Mouse (Mus musculus) C2C12 (cell line): Measurements from ENCODE around the gene Stpg4. TPM values are rescaled to one million over a fixed set of nuclear protein-coding genes. Genes with fewer than 3 reads are reported as not detected.

ENCODE experiments used
- H3K27me3 ChIP-seq: one replicate; pipeline ENCODE4 v1.6.1; 2011; ENCODE audit not compliant: control insufficient read depth, insufficient read depth, insufficient read length
- H3K36me3 ChIP-seq: one replicate; pipeline ENCODE4 v1.6.1; 2011; ENCODE audit not compliant: control insufficient read depth, insufficient read depth
- H3K4me3 ChIP-seq: one replicate; pipeline ENCODE4 v1.5.1; 2011; ENCODE audit warnings: mild to moderate bottlenecking, control low read depth; ENCODE audit not compliant: poor library complexity, insufficient read depth, severe bottlenecking
- H3K79me2 ChIP-seq: one replicate; pipeline ENCODE4 v1.6.1; 2011; ENCODE audit not compliant: control insufficient read depth, insufficient read depth
- H3K79me3 ChIP-seq: one replicate; pipeline ENCODE4 v1.6.1; 2011; ENCODE audit warnings: low read depth, control low read depth
- H3ac ChIP-seq: one replicate; pipeline ENCODE3; 2011; ENCODE audit warnings: low read depth; ENCODE audit not compliant: control insufficient read depth, insufficient read length
- CEBPB ChIP-seq: IDR thresholded peaks from one replicate; pipeline ENCODE4 v1.6.1; 2011; ENCODE audit warnings: low read depth, mild to moderate bottlenecking, control low read depth, moderate library complexity
- CTCF ChIP-seq: IDR thresholded peaks from one replicate; pipeline ENCODE4 v1.5.1; 2011; ENCODE audit not compliant: control insufficient read depth, insufficient read depth, insufficient read length
- FOSL1 ChIP-seq: IDR thresholded peaks from one replicate; pipeline ENCODE4 v1.8.0; 2011; ENCODE audit warnings: mild to moderate bottlenecking, low read length; ENCODE audit not compliant: poor library complexity, insufficient read depth, severe bottlenecking
- MAX ChIP-seq: IDR thresholded peaks from one replicate; pipeline ENCODE4 v1.6.1; 2011; ENCODE audit warnings: mild to moderate bottlenecking, control low read depth
- MYOD1 ChIP-seq: IDR thresholded peaks from one replicate; pipeline ENCODE4 v1.6.1; 2011; ENCODE audit warnings: low read depth; ENCODE audit not compliant: control insufficient read depth, insufficient read length
- MYOG ChIP-seq: IDR thresholded peaks from one replicate; pipeline ENCODE4 v1.6.1; 2011; ENCODE audit not compliant: control insufficient read depth, insufficient read length; ENCODE audit errors: extremely low read depth
- USF1 ChIP-seq: IDR thresholded peaks from one replicate; pipeline ENCODE4 v1.6.1; 2011; ENCODE audit warnings: low read depth, mild to moderate bottlenecking, control low read depth, moderate library complexity
- polyA plus RNA-seq: library from polyadenylated mRNA; unstranded; fragments of >200 nt; fragmentation: generic; extraction: Trizol; gene quantifications from one replicate; pipeline ENCODE4 v1.2.1, GENCODE M21; 2012; ENCODE audit warnings: missing spikeins

Gene Stpg4
- polyA plus RNA-seq, 1 experiment = not detected

- H3K79me3 ChIP-seq = peaks cover 48% of the 10 kb centered on the region
- TF ChIP-seq MAX (no peak), CTCF (no peak), USF1 (no peak), MYOD1 (no peak), CEBPB (no peak), FOSL1 (no peak), MYOG (no peak)
- peak overlapping the region; percentile 86 for H3K4me3 ChIP-seq
- H3K79me2 ChIP-seq = peaks cover 55% of the 10 kb centered on the region
- peak overlapping the region; percentile 89 for H3ac ChIP-seq
- no peaks in the 10 kb centered on the region for H3K27me3 ChIP-seq
- peaks cover 21% of the 10 kb centered on the region for H3K36me3 ChIP-seq
Measured at GRCm38 (mm10) chr17:87445917-87446766, 18.6 kb upstream of the Stpg4 start.

- Histone ChIP-seq H3K79me2 (peaks cover 62% of the 10 kb centered on the region), H3K27me3 (no peaks in the 10 kb centered on the region), H3K4me3 (peak overlapping the region; percentile 86), H3ac (peak overlapping the region; percentile 41), H3K79me3 (peaks cover 56% of the 10 kb centered on the region), H3K36me3 (peaks cover 25% of the 10 kb centered on the region)
- no peak for TF ChIP-seq MAX
- TF ChIP-seq FOSL1 = no peak
- TF ChIP-seq CTCF = no peak
- no peak for TF ChIP-seq MYOD1
- TF ChIP-seq USF1 = no peak
- TF ChIP-seq CEBPB = no peak
- TF ChIP-seq MYOG = no peak
Measured at GRCm38 (mm10) chr17:87445337-87445916, 17.9 kb upstream of the Stpg4 start.

DNA sequence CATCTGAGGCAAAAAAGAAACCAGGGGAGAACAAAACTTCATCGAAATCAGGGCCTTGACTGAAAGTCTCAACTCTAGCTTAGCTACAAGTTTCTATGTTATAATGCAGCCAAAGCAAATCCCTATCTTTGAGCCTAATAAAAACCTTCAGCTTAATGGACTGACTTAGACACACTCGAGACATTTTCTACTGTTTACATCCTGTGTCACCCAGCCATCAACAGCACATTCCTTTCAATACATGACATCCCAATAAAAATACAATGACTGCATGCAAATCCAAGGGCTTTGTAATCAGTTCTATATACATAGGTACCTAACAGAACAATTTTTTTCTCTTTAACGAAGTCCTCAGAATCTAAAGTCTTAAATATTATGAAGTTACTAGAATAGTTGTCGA lies 17.2 kb upstream of the Stpg4 start:
- H3K27me3 ChIP-seq = no peaks in the 10 kb centered on the region
- peaks cover 69% of the 10 kb centered on the region for H3K79me2 ChIP-seq
- peak overlapping the region; percentile 86 for H3K4me3 ChIP-seq
- H3K36me3 ChIP-seq = peaks cover 32% of the 10 kb centered on the region
- H3ac ChIP-seq = no peak overlapping the region
- no peak for TF ChIP-seq USF1
- TF ChIP-seq MYOD1 = no peak
- no peak for TF ChIP-seq FOSL1
- TF ChIP-seq MYOG = no peak
- TF ChIP-seq CEBPB = no peak
- no peak for TF ChIP-seq MAX
- TF ChIP-seq CTCF = no peak
- H3K79me3 ChIP-seq = peaks cover 62% of the 10 kb centered on the region

DNA sequence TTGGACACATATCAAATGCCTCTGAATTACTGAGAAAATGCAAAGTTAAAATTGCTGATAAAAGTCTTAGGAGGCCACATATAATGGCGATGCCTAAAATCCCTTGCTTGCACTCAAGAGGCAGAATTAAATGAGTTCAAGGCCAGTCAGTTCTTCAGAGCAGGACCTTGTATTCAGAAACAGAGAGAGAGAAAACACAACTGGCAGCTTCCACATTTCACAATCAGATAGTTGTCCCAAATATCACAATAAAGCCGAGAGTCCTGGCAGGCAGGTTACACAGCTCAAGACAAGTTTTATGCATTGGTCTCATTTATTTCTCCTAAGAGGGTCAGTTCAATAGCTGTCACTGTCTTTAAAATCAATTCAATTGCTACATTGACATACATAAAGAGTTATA lies 14.0 kb upstream of the Stpg4 start:
- Histone ChIP-seq H3K79me2 (peaks cover 100% of the 10 kb centered on the region), H3K4me3 (no peak overlapping the region), H3K36me3 (peaks cover 47% of the 10 kb centered on the region), H3K27me3 (no peaks in the 10 kb centered on the region), H3K79me3 (peaks cover 94% of the 10 kb centered on the region), H3ac (no peak overlapping the region)
- TF ChIP-seq CTCF (no peak), CEBPB (no peak), MAX (no peak), USF1 (no peak), MYOG (no peak), FOSL1 (no peak), MYOD1 (no peak)

GRCm38 (mm10) chr17:87439441-87439840 lies 11.9 kb upstream of the Stpg4 start:
- peaks cover 62% of the 10 kb centered on the region for H3K36me3 ChIP-seq
- H3K79me3 ChIP-seq = peaks cover 82% of the 10 kb centered on the region
- no peaks in the 10 kb centered on the region for H3K27me3 ChIP-seq
- H3ac ChIP-seq = no peak overlapping the region
- H3K79me2 ChIP-seq = peaks cover 99% of the 10 kb centered on the region
- TF ChIP-seq CEBPB = no peak
- TF ChIP-seq FOSL1 = no peak
- no peak for TF ChIP-seq MYOD1
- H3K4me3 ChIP-seq = no peak overlapping the region

DNA sequence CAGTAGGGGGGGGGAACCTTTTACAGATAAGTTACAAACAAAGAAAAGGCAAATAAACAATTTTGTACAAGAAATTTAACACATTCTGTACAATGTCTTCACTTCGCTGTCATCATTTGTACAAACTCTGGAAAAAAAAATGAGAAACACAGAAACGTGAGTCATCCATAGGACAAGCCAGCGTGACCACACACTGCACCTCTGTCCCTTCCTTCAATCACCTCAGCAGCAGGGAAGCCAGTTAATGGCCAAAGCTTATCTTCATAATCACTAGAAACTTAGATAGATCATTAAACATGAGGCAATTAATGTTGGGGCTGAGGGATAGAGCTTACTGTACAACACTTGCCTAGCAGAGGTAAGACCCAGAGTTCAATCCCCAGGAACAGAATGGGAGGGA lies 6.4 kb upstream of the Stpg4 start:
- Histone ChIP-seq H3K79me3 (peaks cover 28% of the 10 kb centered on the region), H3K4me3 (no peak overlapping the region), H3K36me3 (peaks cover 68% of the 10 kb centered on the region), H3K27me3 (no peaks in the 10 kb centered on the region), H3ac (no peak overlapping the region), H3K79me2 (peaks cover 48% of the 10 kb centered on the region)
- TF ChIP-seq CEBPB (no peak), FOSL1 (no peak), CTCF (no peak), MYOD1 (no peak)
